Mouse (Mus musculus): ENCODE results near the gene Fam199x. TPM values are rescaled to one million over a fixed set of nuclear protein-coding genes. Genes with fewer than 3 reads are reported as not detected.

The Fam199x gene
- polyA plus RNA-seq, 1 experiment from 2014 or later: 16.8 TPM

Other genes starting within 250 kb of the Fam199x start
- gene Plp1, start 226.9 kb upstream of the Fam199x start, polyA plus RNA-seq (2014; fragmentation: Nextera tagmentation; extraction: Ambion mirVana): 2.4 and 3.6 TPM in 2 replicates
- gene Rab9b, start 180.8 kb upstream of the Fam199x start, polyA plus RNA-seq (2014; fragmentation: Nextera tagmentation; extraction: Ambion mirVana): 0.12 TPM in 1 of 2 replicates, not detected in the other
- gene H2bfm, start 122.3 kb upstream of the Fam199x start, polyA plus RNA-seq (2014; fragmentation: Nextera tagmentation; extraction: Ambion mirVana): not detected in 2 replicates
- gene Tmsb15b2, start 74.1 kb upstream of the Fam199x start, polyA plus RNA-seq (2014; fragmentation: Nextera tagmentation; extraction: Ambion mirVana): 47.0 and 78.3 TPM in 2 replicates
- gene Tmsb15l, start 72.7 kb upstream of the Fam199x start, polyA plus RNA-seq (2014; fragmentation: Nextera tagmentation; extraction: Ambion mirVana): 4.5 and 4.9 TPM in 2 replicates
- gene Tmsb15b1, start 72.7 kb upstream of the Fam199x start, polyA plus RNA-seq (2014; fragmentation: Nextera tagmentation; extraction: Ambion mirVana): 24.1 and 40.1 TPM in 2 replicates
- 21.7 and 31.1 TPM in 2 replicates for gene Zcchc18, start 56.4 kb upstream of the Fam199x start, polyA plus RNA-seq (2014; fragmentation: Nextera tagmentation; extraction: Ambion mirVana)
- 10.7 and 14.0 TPM in 2 replicates for gene Slc25a53, start 11.3 kb upstream of the Fam199x start, polyA plus RNA-seq (2014; fragmentation: Nextera tagmentation; extraction: Ambion mirVana)
- gene Esx1, start 72.5 kb downstream of the Fam199x start, polyA plus RNA-seq (2014; fragmentation: Nextera tagmentation; extraction: Ambion mirVana): not detected in 2 replicates